Mouse (Mus musculus) ES-Bruce4 (cell line): Measurements from ENCODE around the gene Lef1. TPM values are rescaled to one million over a fixed set of nuclear protein-coding genes. Genes with fewer than 3 reads are reported as not detected.

Source experiments
- H3K27ac ChIP-seq: 2 replicates; pipeline ENCODE4 v1.5.1; 2012; ENCODE audit warnings: low read length, inconsistent platforms; ENCODE audit not compliant: insufficient read depth
- H3K27me3 ChIP-seq: 2 replicates; pipeline ENCODE4 v1.6.1; 2012; ENCODE audit warnings: mild to moderate bottlenecking, low read length, inconsistent platforms; ENCODE audit not compliant: control insufficient read depth, poor library complexity, insufficient read depth, severe bottlenecking
- H3K36me3 ChIP-seq: 2 replicates; pipeline ENCODE4 v1.6.1; 2012; ENCODE audit warnings: inconsistent platforms, mild to moderate bottlenecking, low read length, moderate library complexity; ENCODE audit not compliant: control insufficient read depth, poor library complexity, insufficient read depth, severe bottlenecking
- H3K4me1 ChIP-seq: one replicate; pipeline ENCODE4 v1.8.1; 2011; ENCODE audit warnings: low read length; ENCODE audit not compliant: control insufficient read depth, insufficient read depth
- H3K4me3 ChIP-seq: 2 replicates; pipeline ENCODE4 v1.5.1; 2011; ENCODE audit warnings: low read depth, mild to moderate bottlenecking, low read length
- H3K9ac ChIP-seq: 2 replicates; pipeline ENCODE4 v1.6.1; 2012; ENCODE audit warnings: low read depth, mild to moderate bottlenecking, inconsistent platforms; ENCODE audit not compliant: poor library complexity, severe bottlenecking
- H3K9me3 ChIP-seq: replicated peaks from 2 replicates; pipeline ENCODE4 v1.6.1; 2012; ENCODE audit warnings: mild to moderate bottlenecking, low read length, inconsistent platforms; ENCODE audit not compliant: control insufficient read depth, poor library complexity, insufficient read depth, severe bottlenecking
- CTCF ChIP-seq: IDR thresholded peaks from one replicate; pipeline ENCODE4 v1.8.1; 2011; ENCODE audit warnings: low read depth, low read length
- EP300 ChIP-seq: IDR thresholded peaks from 2 replicates; pipeline ENCODE4 v1.6.1; 2011; ENCODE audit warnings: low read depth, low read length; ENCODE audit not compliant: insufficient read depth
- POLR2A ChIP-seq: IDR thresholded peaks from one replicate; pipeline ENCODE4 v1.8.1; 2011; ENCODE audit warnings: low read length; ENCODE audit not compliant: insufficient read depth
- polyA plus RNA-seq: library from polyadenylated mRNA; stranded (reverse); fragments of >200 nt; gene quantifications from 2 replicates; pipeline ENCODE4 v1.2.4, GENCODE M21; 2011; ENCODE audit warnings: low read depth; ENCODE audit not compliant: missing spikeins, insufficient read depth, insufficient read length

The Lef1 gene
- polyA plus RNA-seq, 1 experiment = 3.4 TPM

- TF ChIP-seq POLR2A (no peak), CTCF (no peak), EP300 (no peak)
- Histone ChIP-seq H3K9me3 (no peaks in the 10 kb centered on the region), H3K36me3 (no peaks in the 10 kb centered on the region), H3K27ac (no peak overlapping the region), H3K4me1 (no peaks in the 10 kb centered on the region), H3K27me3 (no peaks in the 10 kb centered on the region), H3K9ac (no peak overlapping the region), H3K4me3 (no peak overlapping the region)
Observed at GRCm38 (mm10) chr3:131154576-131154975, 44.3 kb downstream of the Lef1 start.

DNA sequence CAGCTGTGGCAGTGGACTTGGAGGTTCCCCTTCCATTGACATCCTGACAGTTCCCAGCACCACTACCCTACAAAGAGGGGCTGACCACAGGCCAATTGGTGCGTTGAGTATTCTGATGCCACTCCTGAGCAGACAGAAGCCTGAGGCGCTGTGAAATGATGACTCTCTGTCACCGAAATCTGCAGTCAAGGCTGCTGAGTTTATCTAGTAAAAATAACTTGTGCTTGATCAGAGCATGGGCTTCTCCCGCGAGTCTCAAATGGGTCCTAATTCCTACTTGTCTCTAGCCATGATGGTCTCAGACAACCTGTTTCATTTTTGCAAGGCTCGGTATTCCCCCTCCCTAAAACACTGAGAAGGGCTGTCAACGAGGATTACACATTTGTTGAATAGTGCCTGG is 44.8 kb downstream of the Lef1 start:
- no peak overlapping the region for H3K27ac ChIP-seq
- TF ChIP-seq EP300 = no peak
- TF ChIP-seq POLR2A = no peak
- TF ChIP-seq CTCF = no peak
- H3K27me3 ChIP-seq = no peaks in the 10 kb centered on the region
- no peak overlapping the region for H3K9ac ChIP-seq
- H3K4me1 ChIP-seq = no peaks in the 10 kb centered on the region
- no peaks in the 10 kb centered on the region for H3K36me3 ChIP-seq
- H3K4me3 ChIP-seq = no peak overlapping the region
- H3K9me3 ChIP-seq = no peaks in the 10 kb centered on the region

- H3K27ac ChIP-seq = no peak overlapping the region
- H3K4me1 ChIP-seq = no peaks in the 10 kb centered on the region
- no peak overlapping the region for H3K9ac ChIP-seq
- H3K36me3 ChIP-seq = no peaks in the 10 kb centered on the region
- H3K4me3 ChIP-seq = no peak overlapping the region
- H3K27me3 ChIP-seq = no peaks in the 10 kb centered on the region
- H3K9me3 ChIP-seq = no peaks in the 10 kb centered on the region
- TF ChIP-seq EP300 (no peak), POLR2A (no peak), CTCF (no peak)
Observed at GRCm38 (mm10) chr3:131155657-131156056, 45.4 kb downstream of the Lef1 start.

DNA sequence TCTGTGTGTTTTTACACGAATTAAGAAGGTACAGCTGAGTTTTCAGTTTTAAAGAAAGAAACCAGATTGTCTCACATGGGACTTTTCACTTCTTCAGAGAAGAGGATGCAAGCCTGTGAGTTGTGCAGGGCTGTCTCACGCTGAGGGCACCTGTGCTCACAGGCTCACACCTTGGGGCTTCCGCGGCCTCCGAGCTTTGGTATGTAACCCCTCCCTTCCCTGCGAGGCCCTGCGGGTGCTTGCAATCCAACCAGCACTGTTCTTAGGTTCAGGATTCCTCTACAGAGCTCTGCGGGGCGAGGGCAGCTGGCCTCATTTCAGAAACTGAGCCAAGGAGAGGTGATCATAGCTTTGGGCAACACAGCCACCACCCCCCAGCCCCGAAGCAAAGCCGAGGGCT is 46.1 kb downstream of the Lef1 start:
- TF ChIP-seq POLR2A = no peak
- TF ChIP-seq EP300 = no peak
- no peak for TF ChIP-seq CTCF
- no peaks in the 10 kb centered on the region for H3K27me3 ChIP-seq
- H3K27ac ChIP-seq = no peak overlapping the region
- no peaks in the 10 kb centered on the region for H3K9me3 ChIP-seq
- no peaks in the 10 kb centered on the region for H3K4me1 ChIP-seq
- H3K4me3 ChIP-seq = no peak overlapping the region
- no peak overlapping the region for H3K9ac ChIP-seq
- H3K36me3 ChIP-seq = no peaks in the 10 kb centered on the region

DNA sequence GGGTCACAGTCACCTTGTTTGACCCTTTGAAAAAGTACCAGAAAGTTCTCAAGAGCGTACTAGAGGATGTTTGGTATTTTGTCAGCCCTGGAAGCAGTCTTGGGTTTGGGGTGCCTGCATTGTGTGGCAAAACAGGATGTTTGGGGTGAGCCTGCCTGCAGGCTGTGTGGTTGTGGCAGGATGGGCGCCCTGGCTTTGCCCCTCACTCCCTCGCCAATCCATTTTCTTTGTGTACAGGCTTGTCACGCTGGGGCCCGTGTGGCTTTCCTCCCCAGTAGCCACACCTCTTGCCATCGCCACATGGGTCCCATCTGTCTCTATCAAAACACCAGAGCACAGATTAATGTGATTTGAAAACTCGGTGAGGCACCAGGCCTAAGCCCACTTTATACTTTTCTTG is 47.2 kb downstream of the Lef1 start:
- Histone ChIP-seq H3K9ac (no peak overlapping the region), H3K9me3 (no peaks in the 10 kb centered on the region), H3K36me3 (no peaks in the 10 kb centered on the region), H3K4me3 (no peak overlapping the region), H3K4me1 (no peaks in the 10 kb centered on the region), H3K27me3 (no peaks in the 10 kb centered on the region), H3K27ac (no peak overlapping the region)
- TF ChIP-seq POLR2A (no peak), EP300 (no peak)

DNA sequence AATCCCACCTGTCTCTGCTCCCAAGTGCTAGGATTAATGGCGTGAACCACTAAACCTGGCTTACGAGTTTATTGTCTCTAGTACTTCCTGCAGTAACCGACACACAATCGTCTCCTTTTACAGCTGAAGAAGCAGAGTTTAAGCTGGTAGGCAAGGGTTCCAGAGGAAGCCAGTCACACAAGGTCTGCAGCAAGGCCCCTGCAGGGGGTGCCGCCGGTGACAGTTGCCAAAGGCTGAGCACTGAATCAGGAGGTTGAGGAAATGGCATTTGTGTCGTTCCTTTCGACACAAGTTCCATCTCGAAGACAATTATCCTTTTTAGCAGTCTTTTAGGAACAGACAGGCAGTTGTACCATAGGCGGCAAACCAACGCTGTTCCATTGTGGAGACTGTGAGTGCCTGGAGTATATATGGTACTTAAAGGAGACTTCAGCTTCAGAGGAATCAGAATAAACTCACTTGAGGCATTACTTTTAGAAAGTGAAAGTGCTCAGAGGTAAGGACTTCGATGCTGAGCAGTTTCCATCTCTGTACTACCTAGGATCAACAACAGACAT is 49.0 kb downstream of the Lef1 start:
- Histone ChIP-seq H3K27ac (no peak overlapping the region), H3K4me1 (no peaks in the 10 kb centered on the region)

More for the DNA sequence above, 49.0 kb downstream of the Lef1 start:
- Histone ChIP-seq H3K36me3 (no peaks in the 10 kb centered on the region), H3K9me3 (no peaks in the 10 kb centered on the region), H3K9ac (no peak overlapping the region), H3K27me3 (no peaks in the 10 kb centered on the region), H3K4me3 (no peak overlapping the region)
- no peak for TF ChIP-seq EP300
- no peak for TF ChIP-seq POLR2A
